Mouse (Mus musculus): Measurements from ENCODE around the gene Nr2c2ap. TPM values are rescaled to one million over a fixed set of nuclear protein-coding genes. Genes with fewer than 3 reads are reported as not detected.

Gene Nr2c2ap
- 10 to 100 TPM; 14.8 to 17.1 TPM for total RNA-seq (2021)

- DNase-seq, result peak; percentile 83
Observed at GRCm38 (mm10) chr8:70131166-70131883, at the start of gene Nr2c2ap. Gene Nr2c2ap (plus strand): TSS chr8:70131333.

- DNase-seq, result no peak
Observed at GRCm38 (mm10) chr8:70081976-70082375, 49.2 kb upstream of the Nr2c2ap start.

- peak; percentile 46 for DNase-seq
Observed at GRCm38 (mm10) chr8:70083285-70083684, 47.8 kb upstream of the Nr2c2ap start, which contains the start of gene Hapln4. Gene Hapln4 (plus strand): TSS chr8:70083457.

- no peak for DNase-seq
Observed at GRCm38 (mm10) chr8:70084191-70085065, 46.7 kb upstream of the Nr2c2ap start.

GRCm38 (mm10) chr8:70086151-70086550 is 45.0 kb upstream of the Nr2c2ap start:
- DNase-seq, result no peak

- DNase-seq, result no peak
Observed at GRCm38 (mm10) chr8:70087237-70087636, 43.9 kb upstream of the Nr2c2ap start.

- DNase-seq, result peak; percentile 61
Observed at GRCm38 (mm10) chr8:70087836-70088650, 43.1 kb upstream of the Nr2c2ap start.

- no peak for DNase-seq
Observed at GRCm38 (mm10) chr8:70089296-70089960, 41.7 kb upstream of the Nr2c2ap start.

GRCm38 (mm10) chr8:70092786-70093185 is 38.3 kb upstream of the Nr2c2ap start:
- DNase-seq, result no peak

- DNase-seq, result no peak
Observed at GRCm38 (mm10) chr8:70099276-70099675, 31.9 kb upstream of the Nr2c2ap start.

GRCm38 (mm10) chr8:70100241-70100640 is 30.9 kb upstream of the Nr2c2ap start:
- DNase-seq, result no peak

GRCm38 (mm10) chr8:70104506-70104905 is 26.6 kb upstream of the Nr2c2ap start:
- peak; percentile 51 for DNase-seq

GRCm38 (mm10) chr8:70104922-70105321 is 26.2 kb upstream of the Nr2c2ap start:
- no peak for DNase-seq

- no peak for DNase-seq
Observed at GRCm38 (mm10) chr8:70110451-70110850, 20.7 kb upstream of the Nr2c2ap start.

- no peak for DNase-seq
Observed at GRCm38 (mm10) chr8:70111192-70111795, 19.8 kb upstream of the Nr2c2ap start.

GRCm38 (mm10) chr8:70112401-70113016 is 18.6 kb upstream of the Nr2c2ap start:
- DNase-seq, result no peak

GRCm38 (mm10) chr8:70114488-70114887 is 16.6 kb upstream of the Nr2c2ap start:
- no peak for DNase-seq

GRCm38 (mm10) chr8:70114892-70115291 is 16.2 kb upstream of the Nr2c2ap start:
- DNase-seq, result no peak

- DNase-seq, result peak; percentile 56
Observed at GRCm38 (mm10) chr8:70117611-70118010, 13.5 kb upstream of the Nr2c2ap start.

- DNase-seq, result no peak
Observed at GRCm38 (mm10) chr8:70118726-70119700, 12.1 kb upstream of the Nr2c2ap start.
